10 mouse cellular contexts compared by ENCODE assay signal in the genomic region with DNA sequence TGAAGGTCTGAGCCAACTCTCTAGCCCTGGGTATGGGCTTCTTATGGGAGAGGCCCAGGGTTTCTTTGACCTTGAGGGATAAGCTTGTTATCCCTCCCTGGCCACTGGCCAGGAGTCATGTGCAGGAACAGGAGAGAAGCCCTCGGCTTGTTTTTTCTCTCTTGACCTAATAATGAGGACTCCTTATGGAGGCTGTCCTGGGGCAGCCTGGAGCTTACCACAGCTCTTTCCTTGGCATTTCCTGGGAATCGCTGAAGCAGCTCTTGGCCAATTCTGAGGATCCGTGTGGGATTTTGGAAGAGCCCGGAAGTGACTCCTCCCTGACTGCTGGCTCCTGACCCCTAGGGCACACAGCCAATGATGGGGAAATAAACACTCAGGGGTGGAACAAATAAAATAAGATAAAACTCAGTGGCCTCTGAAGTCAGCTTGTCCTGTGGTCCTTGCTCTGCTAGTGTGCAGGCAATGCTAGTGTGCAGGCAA. TPM values are rescaled to one million over a fixed set of nuclear protein-coding genes. Genes with fewer than 3 reads are reported as not detected.
DNase-seq lines count a peak whose midpoint lies in the region; ATAC-seq lines count a peak whose summit lies in the region.
"Had no signal": no experiment of that assay in that cellular context is flagged by ENCODE, and none has a peak within 500 bp of the region (broad histone marks: within the 10 kb centered on the region; RNA-seq: fewer than 3 reads in every experiment).

No protein-coding gene starts in this region.

- H3K9me3 ChIP-seq in stomach, embryonic 16.5 days (replicated peaks; ENCODE audit: control insufficient read depth, low read length) = no peaks in the 10 kb centered on the region
- no peaks in the 10 kb centered on the region for H3K9me3 ChIP-seq in midbrain, embryonic 13.5 days
- H3K9me3 ChIP-seq: forebrain, embryonic 12.5 days had no signal

- DNase-seq in ovary, adult 18-20 months (ENCODE audit: low spot score) = peak; percentile 84
- no peak for DNase-seq in ovary, postnatal 10 days (ENCODE audit: low spot score)
- peak; percentile 72 to 81 for DNase-seq in heart, adult 9 months (ENCODE audit: low spot score in 2 of 2)
- peak; percentile 85 for DNase-seq in kidney, postnatal 25 days
- DNase-seq in cerebellum, adult 9-11 months = no peak
- DNase-seq in right cerebral cortex, adult 18-20 months = no peak

- H3K4me3 ChIP-seq in stomach, embryonic 16.5 days (replicated peaks; ENCODE audit: low read length) = no peak overlapping the region
- no peak overlapping the region for H3K4me3 ChIP-seq in midbrain, embryonic 13.5 days (replicated peaks)
- H3K4me3 ChIP-seq: forebrain, embryonic 12.5 days; left cerebral cortex, adult 2 months had no signal

- peak; percentile 29 for ATAC-seq in stomach, embryonic 16.5 days (ENCODE audit: insufficient read depth, low FRiP score)
- no peak for ATAC-seq in midbrain, embryonic 13.5 days

- no peaks in the 10 kb centered on the region for H3K27me3 ChIP-seq in stomach, embryonic 16.5 days (ENCODE audit: control insufficient read depth, insufficient read depth, low read length)
- H3K27me3 ChIP-seq in midbrain, embryonic 13.5 days = no peaks in the 10 kb centered on the region

- WGBS in stomach, embryonic 16.5 days = 31% methylated on average over 4 of the region's 4 CpGs
- 69% methylated on average over 4 of the region's 4 CpGs for WGBS in midbrain, embryonic 13.5 days

- no peak overlapping the region for H3K9ac ChIP-seq in stomach, embryonic 16.5 days (ENCODE audit: low read length)
- H3K9ac ChIP-seq in midbrain, embryonic 13.5 days (replicated peaks) = no peak overlapping the region
- H3K9ac ChIP-seq: forebrain, embryonic 12.5 days had no signal

- no peaks in the 10 kb centered on the region for H3K36me3 ChIP-seq in stomach, embryonic 16.5 days (ENCODE audit: control insufficient read depth, insufficient read depth, low read length)
- no peaks in the 10 kb centered on the region for H3K36me3 ChIP-seq in midbrain, embryonic 13.5 days
- H3K36me3 ChIP-seq: forebrain, embryonic 12.5 days had no signal

- peaks cover 10% of the 10 kb centered on the region for H3K4me1 ChIP-seq in stomach, embryonic 16.5 days (ENCODE audit: control insufficient read depth, insufficient read depth, low read length)
- H3K4me1 ChIP-seq in midbrain, embryonic 13.5 days (replicated peaks) = 0 out of 2 replicates have a peak, but pooled peaks cover 3% of the 10 kb centered on the region

- H3K27ac ChIP-seq in stomach, embryonic 16.5 days (ENCODE audit: low read length) = 0 out of 2 replicates have a peak overlapping the region, but pooled peaks have one; percentile 0
- no peak overlapping the region for H3K27ac ChIP-seq in midbrain, embryonic 13.5 days
- H3K27ac ChIP-seq: forebrain, embryonic 12.5 days; left cerebral cortex, adult 2 months had no signal

- H3K4me2 ChIP-seq in stomach, embryonic 16.5 days (ENCODE audit: low read depth, low read length) = no peak overlapping the region
- no peak overlapping the region for H3K4me2 ChIP-seq in midbrain, embryonic 13.5 days (replicated peaks)
- H3K4me2 ChIP-seq: forebrain, embryonic 12.5 days had no signal

RNA-seq across cellular contexts. Expression of a gene that starts 17.3 kb away (rescaled TPM):
- 10.3 and 13.0 TPM in 2 replicates for polyA plus RNA-seq in stomach, embryonic 16.5 days (2015; fragmentation: Nextera tagmentation; extraction: Ambion mirVana)
- polyA plus RNA-seq in midbrain, embryonic 13.5 days (2015; fragmentation: Nextera tagmentation; extraction: Ambion mirVana) = 2.5 and 2.9 TPM in 2 replicates

RNA-seq across cellular contexts. Expression of a gene that starts 40.4 kb away (rescaled TPM):
- polyA plus RNA-seq in stomach, embryonic 16.5 days (2015; fragmentation: Nextera tagmentation; extraction: Ambion mirVana) = 33.6 and 34.8 TPM in 2 replicates
- 18.3 and 20.5 TPM in 2 replicates for polyA plus RNA-seq in midbrain, embryonic 13.5 days (2015; fragmentation: Nextera tagmentation; extraction: Ambion mirVana)

RNA-seq across cellular contexts. Expression of a gene that starts 55.4 kb away (rescaled TPM):
- polyA plus RNA-seq in stomach, embryonic 16.5 days (2015; fragmentation: Nextera tagmentation; extraction: Ambion mirVana) = 70.0 and 75.1 TPM in 2 replicates
- 93.2 and 95.7 TPM in 2 replicates for polyA plus RNA-seq in midbrain, embryonic 13.5 days (2015; fragmentation: Nextera tagmentation; extraction: Ambion mirVana)

Comparison
In these comparisons a context has a peak if more than half of its experiments do, and no peak if none do; other contexts are left out.
1. DNase-seq: peak in ovary, adult 18-20 months (single experiment), heart, adult 9 months (2 of 2) and kidney, postnatal 25 days (2 of 2); none in ovary, postnatal 10 days (single experiment), cerebellum, adult 9-11 months (single experiment) and right cerebral cortex, adult 18-20 months (single experiment).